Mouse (Mus musculus) liver, postnatal 0 days (tissue): Measurements from ENCODE around the gene Kif17.

Experiments used
- CTCF ChIP-seq: sonication (generic); IDR thresholded peaks from 2 replicates; pipeline ENCODE4 v1.5.1; 2016; ENCODE audit warnings: antibody characterized with exemption, low read depth
- EP300 ChIP-seq: IDR thresholded peaks from 2 replicates; pipeline ENCODE4 v1.6.1; 2016; ENCODE audit warnings: antibody characterized with exemption, low read depth, mild to moderate bottlenecking

- TF ChIP-seq CTCF (no peak), EP300 (no peak)
Measured at GRCm38 (mm10) chr4:138310311-138310910, 60.2 kb downstream of the Kif17 start.
